21 mouse cellular contexts compared by ENCODE assay signal in the genomic region with DNA sequence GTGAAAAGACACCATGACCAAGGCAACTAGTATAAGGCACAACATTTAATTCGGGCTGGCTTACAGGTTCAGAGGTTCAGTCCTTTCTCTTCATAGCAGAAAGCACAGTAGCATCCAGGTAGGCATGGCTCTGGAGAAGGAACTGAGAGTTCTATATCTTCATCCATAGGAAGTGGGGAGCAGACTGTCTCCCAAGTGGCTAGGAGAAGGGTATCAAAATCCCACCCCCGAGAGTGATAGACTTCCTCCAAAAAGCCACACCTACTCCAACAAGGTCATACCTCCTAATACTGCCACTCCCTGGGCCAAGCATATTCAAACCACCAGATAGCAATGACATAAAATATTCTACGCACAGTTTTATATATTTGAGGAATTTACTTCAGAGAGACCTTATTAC.
DNase-seq lines count a peak whose midpoint lies in the region; ATAC-seq and TF ChIP-seq lines count a peak whose summit lies in the region.
"Had no signal": no experiment of that assay in that cellular context is flagged by ENCODE, and none has a peak within 500 bp of the region (broad histone marks: within the 10 kb centered on the region; RNA-seq: fewer than 3 reads in every experiment).

No protein-coding gene starts in this region.

- DNase-seq in midbrain, embryonic 11.5 days (ENCODE audit: low spot score, missing footprints): peak; percentile 62
- no peak for DNase-seq in left cerebral cortex, postnatal 14 days (ENCODE audit: low spot score in 2 of 2)
- no peak for DNase-seq in layer of hippocampus, adult 2 months (ENCODE audit: low spot score in 2 of 2)
- DNase-seq: adrenal gland, adult 2 months; adrenal gland, adult 8-10 months; adrenal gland, postnatal 10 days; adrenal gland, postnatal 14 days; adrenal gland, postnatal 25 days; adrenal gland, postnatal 36 days; B cell, adult 2 months; cerebellum, adult 11 months; cerebellum, adult 11-12 months; cerebellum, adult 18-20 months had no signal

- H3K27ac ChIP-seq in midbrain, embryonic 11.5 days (ENCODE audit: low read depth, low read length): no peak overlapping the region
- H3K27ac ChIP-seq in midbrain, embryonic 13.5 days: no peak overlapping the region
- H3K27ac ChIP-seq in layer of hippocampus, adult 2 months: no peak overlapping the region

- H3K4me1 ChIP-seq in midbrain, embryonic 11.5 days (ENCODE audit: control insufficient read depth, insufficient read depth, low read length): no peaks in the 10 kb centered on the region
- H3K4me1 ChIP-seq in midbrain, embryonic 13.5 days (replicated peaks): peaks cover 12% of the 10 kb centered on the region

- no peaks in the 10 kb centered on the region for H3K36me3 ChIP-seq in midbrain, embryonic 11.5 days (ENCODE audit: control insufficient read depth, insufficient read depth, low read length)
- no peaks in the 10 kb centered on the region for H3K36me3 ChIP-seq in midbrain, embryonic 13.5 days
- H3K36me3 ChIP-seq: G1E had no signal

- WGBS in midbrain, embryonic 11.5 days: 94% methylated on average over 3 of the region's 3 CpGs
- 91% methylated on average over 3 of the region's 3 CpGs for WGBS in midbrain, embryonic 13.5 days

- H3K9ac ChIP-seq in midbrain, embryonic 11.5 days (ENCODE audit: low read length): no peak overlapping the region
- H3K9ac ChIP-seq in midbrain, embryonic 13.5 days (replicated peaks): no peak overlapping the region

- no peak for ATAC-seq in midbrain, embryonic 11.5 days (ENCODE audit: low FRiP score)
- no peak for ATAC-seq in midbrain, embryonic 13.5 days
- peak; percentile 68 for ATAC-seq in granulocyte monocyte progenitor cell, adult 5-6 weeks (replicated peaks; ENCODE audit: poor library complexity, severe bottlenecking)
- 0 out of 2 replicates have a peak, but pooled peaks have one; percentile 51 for ATAC-seq in megakaryocyte, adult 5-6 weeks (ENCODE audit: poor library complexity, severe bottlenecking)
- ATAC-seq: activated CD4-positive, CD25-positive, alpha-beta regulatory T cell, adult 4 months; CD4-positive, CD25-positive, alpha-beta regulatory T cell, adult 4 months; Patski had no signal

- intact Hi-C loops in left cerebral cortex, postnatal 14 days (cut with DNase I): no loop called here

- no peak overlapping the region for H3K4me3 ChIP-seq in midbrain, embryonic 11.5 days (ENCODE audit: low read depth, low read length)
- H3K4me3 ChIP-seq in midbrain, embryonic 13.5 days (replicated peaks): no peak overlapping the region
- no peak overlapping the region for H3K4me3 ChIP-seq in layer of hippocampus, adult 2 months

- H3K9me3 ChIP-seq in midbrain, embryonic 11.5 days (ENCODE audit: control insufficient read depth, low read length): no peaks in the 10 kb centered on the region
- no peaks in the 10 kb centered on the region for H3K9me3 ChIP-seq in midbrain, embryonic 13.5 days
- H3K9me3 ChIP-seq: G1E had no signal

- no peak overlapping the region for H3K4me2 ChIP-seq in midbrain, embryonic 11.5 days
- no peak overlapping the region for H3K4me2 ChIP-seq in midbrain, embryonic 13.5 days (replicated peaks)

- TF ChIP-seq CTCF in layer of hippocampus, adult 2 months (conservative IDR thresholded peaks at IDR 0.05): no peak

- no peaks in the 10 kb centered on the region for H3K27me3 ChIP-seq in midbrain, embryonic 11.5 days (ENCODE audit: control insufficient read depth, insufficient read depth, low read length)
- no peaks in the 10 kb centered on the region for H3K27me3 ChIP-seq in midbrain, embryonic 13.5 days
- H3K27me3 ChIP-seq: CH12.LX, Patski had no signal

Comparison
In these comparisons a context has a peak if more than half of its experiments do, and no peak if none do; other contexts are left out.
1. ATAC-seq: peak in granulocyte monocyte progenitor cell, adult 5-6 weeks (single experiment) and megakaryocyte, adult 5-6 weeks (single experiment); none in midbrain, embryonic 11.5 days (single experiment) and midbrain, embryonic 13.5 days (single experiment).